Mouse (Mus musculus): Measurements from ENCODE around the gene Adad2. TPM values are rescaled to one million over a fixed set of nuclear protein-coding genes. Genes with fewer than 3 reads are reported as not detected.

Adad2 gene
- total and polyA plus RNA-seq, 3 experiments: not detected

DNA sequence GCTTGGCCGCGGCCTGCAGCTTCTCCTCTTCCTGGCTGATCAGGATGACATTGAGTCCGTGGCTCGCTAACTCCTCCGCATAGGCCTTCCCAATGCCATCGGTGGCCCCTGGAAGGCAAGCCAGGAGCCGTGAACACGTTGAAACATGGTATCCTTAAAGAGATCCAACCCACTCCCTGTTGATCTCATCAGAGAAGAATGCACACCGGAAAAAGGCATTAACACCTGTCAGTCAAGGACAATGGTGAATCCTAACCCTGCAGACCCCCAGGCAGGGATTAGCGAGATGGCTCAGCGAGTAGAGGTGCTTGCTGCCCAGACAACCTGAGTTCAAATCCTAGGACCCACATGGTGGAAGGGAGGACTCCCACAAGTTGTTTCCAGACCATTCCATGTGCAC lies 46.2 kb upstream of the Adad2 start (continued):
- TF ChIP-seq EP300 (IDR thresholded peaks at IDR 0.05; ENCODE audit: low read depth in 1 of 2, low read length in 2 of 2): no peak

- no peak for DNase-seq (ENCODE audit: low read depth, low spot score)
- H3K36me3 ChIP-seq (ENCODE audit: control insufficient read depth in 1 of 2, insufficient read depth in 2 of 2, low read length in 2 of 2): no peaks in the 10 kb centered on the region; a peak in 1 of 4 replicates
- H3K9ac ChIP-seq (ENCODE audit: control insufficient read depth, low read depth, low read length, poor library complexity, severe bottlenecking): no peak overlapping the region
- no peak overlapping the region for H3K4me3 ChIP-seq (ENCODE audit: control insufficient read depth in 1 of 2, insufficient read depth in 1 of 2, low read depth in 2 of 2, low read length in 2 of 2)
- no peak for TF ChIP-seq USF2 (IDR thresholded peaks at IDR 0.05; ENCODE audit: borderline replicate concordance in 1 of 2, insufficient read depth in 1 of 2, low read depth in 1 of 2, low read length in 2 of 2)
- no peak for TF ChIP-seq TCF12 (IDR thresholded peaks at IDR 0.05; ENCODE audit: low read depth, low read length)
- no peak for TF ChIP-seq TBP (IDR thresholded peaks at IDR 0.05; ENCODE audit: low read depth, low read length)
- TF ChIP-seq KAT2A (conservative IDR thresholded peaks at IDR 0.05; ENCODE audit: low read depth, low read length): no peak
- no peak for TF ChIP-seq ZNF384 (IDR thresholded peaks at IDR 0.05; ENCODE audit: low read depth, low read length)
- TF ChIP-seq ZKSCAN1 (IDR thresholded peaks at IDR 0.05; ENCODE audit: low read depth, low read length): no peak
- TF ChIP-seq JUND (IDR thresholded peaks at IDR 0.05; ENCODE audit: low read depth, low read length): no peak
- no peak for TF ChIP-seq SMC3 (IDR thresholded peaks at IDR 0.05; ENCODE audit: low read depth, low read length)
- no peak for TF ChIP-seq MAX (IDR thresholded peaks at IDR 0.05; ENCODE audit: low read length)
- TF ChIP-seq MAZ (IDR thresholded peaks at IDR 0.05; ENCODE audit: low read depth, low read length): no peak
- TF ChIP-seq MEF2A (IDR thresholded peaks at IDR 0.05; ENCODE audit: extremely low read depth, insufficient replicate concordance, low read depth, low read length, poor library complexity, severe bottlenecking): no peak
- no peak for TF ChIP-seq CTCF (IDR thresholded peaks at IDR 0.05 in 2 of 3, conservative IDR thresholded peaks at IDR 0.05 in 1 of 3; ENCODE audit: control insufficient read depth in 1 of 3, insufficient read depth in 1 of 3, low read depth in 2 of 3, low read length in 3 of 3, poor library complexity in 1 of 3, severe bottlenecking in 1 of 3)
- TF ChIP-seq BHLHE40 (IDR thresholded peaks at IDR 0.05; ENCODE audit: borderline replicate concordance, low read depth, low read length): no peak
- no peak for TF ChIP-seq MAFK (IDR thresholded peaks at IDR 0.05; ENCODE audit: borderline replicate concordance, low read depth, low read length)
- no peak for TF ChIP-seq NRF1 (IDR thresholded peaks at IDR 0.05; ENCODE audit: insufficient read depth, low read depth, low read length, poor library complexity, severe bottlenecking)
- H3K79me2 ChIP-seq (ENCODE audit: control insufficient read depth, insufficient read depth, low read length, poor library complexity): peaks cover 9% of the 10 kb centered on the region
- no peak overlapping the region for H3K27ac ChIP-seq (ENCODE audit: control insufficient read depth, low read depth, low read length)
- H3K27me3 ChIP-seq (ENCODE audit: control insufficient read depth in 1 of 2, insufficient read depth in 2 of 2, low read length in 2 of 2): no peaks in the 10 kb centered on the region
- H3K9me3 ChIP-seq (replicated peaks; ENCODE audit: insufficient read depth, low read length): no peaks in the 10 kb centered on the region
- peaks cover 1 to 7% of the 10 kb centered on the region in 2 experiments; a peak in 2 of 4 replicates for H3K4me1 ChIP-seq (ENCODE audit: control insufficient read depth in 1 of 2, insufficient read depth in 2 of 2, low read length in 2 of 2)
Measured at GRCm38 (mm10) chr8:119568251-119568650, 44.3 kb upstream of the Adad2 start.

GRCm38 (mm10) chr8:119568951-119569350 lies 43.6 kb upstream of the Adad2 start:
- Histone ChIP-seq H3K9ac (ENCODE audit: control insufficient read depth, low read depth, low read length, poor library complexity, severe bottlenecking) (no peak overlapping the region), H3K9me3 (replicated peaks; ENCODE audit: insufficient read depth, low read length) (no peaks in the 10 kb centered on the region), H3K4me3 (ENCODE audit: control insufficient read depth in 1 of 2, insufficient read depth in 1 of 2, low read depth in 2 of 2, low read length in 2 of 2) (no peak overlapping the region), H3K79me2 (ENCODE audit: control insufficient read depth, insufficient read depth, low read length, poor library complexity) (peaks cover 14% of the 10 kb centered on the region), H3K27ac (ENCODE audit: control insufficient read depth, low read depth, low read length) (no peak overlapping the region), H3K36me3 (ENCODE audit: control insufficient read depth in 1 of 2, insufficient read depth in 2 of 2, low read length in 2 of 2) (peaks cover 0 to 5% of the 10 kb centered on the region in 2 experiments; a peak in 3 of 4 replicates), H3K4me1 (ENCODE audit: control insufficient read depth in 1 of 2, insufficient read depth in 2 of 2, low read length in 2 of 2) (peaks cover 7 to 12% of the 10 kb centered on the region in 2 experiments; a peak in 3 of 4 replicates), H3K27me3 (ENCODE audit: control insufficient read depth in 1 of 2, insufficient read depth in 2 of 2, low read length in 2 of 2) (no peaks in the 10 kb centered on the region)
- no peak for TF ChIP-seq TCF12 (IDR thresholded peaks at IDR 0.05; ENCODE audit: low read depth, low read length)
- TF ChIP-seq TBP (IDR thresholded peaks at IDR 0.05; ENCODE audit: low read depth, low read length): no peak
- TF ChIP-seq ETS1 (IDR thresholded peaks at IDR 0.05; ENCODE audit: low read depth, low read length): no peak
- no peak for TF ChIP-seq GABPA (IDR thresholded peaks at IDR 0.05; ENCODE audit: low read depth, low read length)
- no peak for TF ChIP-seq CTCF (IDR thresholded peaks at IDR 0.05 in 2 of 3, conservative IDR thresholded peaks at IDR 0.05 in 1 of 3; ENCODE audit: control insufficient read depth in 1 of 3, insufficient read depth in 1 of 3, low read depth in 2 of 3, low read length in 3 of 3, poor library complexity in 1 of 3, severe bottlenecking in 1 of 3)
- TF ChIP-seq ZMIZ1 (IDR thresholded peaks at IDR 0.05; ENCODE audit: low read depth, low read length): no peak
- TF ChIP-seq NELFE (IDR thresholded peaks at IDR 0.05; ENCODE audit: low read depth, low read length): no peak
- TF ChIP-seq USF2 (IDR thresholded peaks at IDR 0.05; ENCODE audit: borderline replicate concordance in 1 of 2, insufficient read depth in 1 of 2, low read depth in 1 of 2, low read length in 2 of 2): no peak
- no peak for TF ChIP-seq BHLHE40 (IDR thresholded peaks at IDR 0.05; ENCODE audit: borderline replicate concordance, low read depth, low read length)
- no peak for TF ChIP-seq CHD2 (IDR thresholded peaks at IDR 0.05; ENCODE audit: low read length)
- no peak for TF ChIP-seq SIN3A (IDR thresholded peaks at IDR 0.05; ENCODE audit: low read length)
- no peak for TF ChIP-seq CHD1 (IDR thresholded peaks at IDR 0.05; ENCODE audit: low read depth, low read length)
- no peak for TF ChIP-seq EP300 (IDR thresholded peaks at IDR 0.05; ENCODE audit: low read depth in 1 of 2, low read length in 2 of 2)
- no peak for TF ChIP-seq HCFC1 (IDR thresholded peaks at IDR 0.05; ENCODE audit: low read depth, low read length)
- TF ChIP-seq SMC3 (IDR thresholded peaks at IDR 0.05; ENCODE audit: low read depth, low read length): no peak
- TF ChIP-seq RCOR1 (IDR thresholded peaks at IDR 0.05; ENCODE audit: low read depth, low read length): no peak
- no peak for TF ChIP-seq ZNF384 (IDR thresholded peaks at IDR 0.05; ENCODE audit: low read depth, low read length)
- DNase-seq (ENCODE audit: low read depth, low spot score): no peak

All from MEL (cell line).